Mouse (Mus musculus) kidney, adult 2 months (tissue): ENCODE results near the gene Mrpl37. TPM values are rescaled to one million over a fixed set of nuclear protein-coding genes. Genes with fewer than 3 reads are reported as not detected.
A peak's percentile ranks its signal among the peaks of the same experiment; 100 is the strongest.

Experiments used
- DNase-seq: peaks from one replicate; pipeline ENCODE4 v3.0.0; 2021
- H3K27ac ChIP-seq: fragments of 200-500 bp; 2 replicates; pipeline ENCODE4 v1.5.1; 2012; ENCODE audit warnings: low read depth, low read length, control low read depth, inconsistent platforms; ENCODE audit not compliant: insufficient read depth
- H3K27me3 ChIP-seq: fragments of 200-500 bp; replicated peaks from 2 replicates; pipeline ENCODE4 v1.6.1; 2012; ENCODE audit warnings: mild to moderate bottlenecking, moderate library complexity, low read length, inconsistent platforms; ENCODE audit not compliant: control insufficient read depth, insufficient read depth
- H3K36me3 ChIP-seq: fragments of 200-500 bp; 2 replicates; pipeline ENCODE4 v1.6.1; 2012; ENCODE audit warnings: mild to moderate bottlenecking, moderate library complexity, low read length, inconsistent platforms; ENCODE audit not compliant: control insufficient read depth, insufficient read depth
- H3K4me1 ChIP-seq: fragments of 200-500 bp; 2 replicates; pipeline ENCODE4 v1.6.1; 2011; ENCODE audit warnings: low read length; ENCODE audit not compliant: control insufficient read depth, insufficient read depth
- H3K4me3 ChIP-seq: fragments of 200-500 bp; 2 replicates; pipeline ENCODE4 v1.5.1; 2011; ENCODE audit warnings: mild to moderate bottlenecking, low read depth, low read length, control low read depth; ENCODE audit not compliant: insufficient read depth
- CTCF ChIP-seq: fragments of 200-500 bp; conservative IDR thresholded peaks from 2 replicates; pipeline ENCODE4 v1.5.1; 2011; ENCODE audit warnings: low read depth, mild to moderate bottlenecking, control low read depth, low read length, moderate library complexity, mixed read lengths; ENCODE audit not compliant: insufficient read depth, insufficient read length
- POLR2A ChIP-seq: fragments of 200-500 bp; IDR thresholded peaks from one replicate; pipeline ENCODE4 v1.6.1; 2011; ENCODE audit warnings: low read depth, low read length, control low read depth
- WGBS: fragments of 180-500 bp; shearing (Covaris S2); methylation state at CpG from one replicate; pipeline ENCODE4 v1.1.7; 2018; 5-methylcytosine and 5-hydroxymethylcytosine counted together
- polyA plus RNA-seq: library from polyadenylated mRNA; depleted of rRNA; stranded (reverse); fragments of >200 nt; gene quantifications from 2 replicates; pipeline ENCODE4 v1.2.3, GENCODE M21; 2012

Mrpl37 gene
- polyA plus RNA-seq, 1 experiment = 111 TPM

DNA sequence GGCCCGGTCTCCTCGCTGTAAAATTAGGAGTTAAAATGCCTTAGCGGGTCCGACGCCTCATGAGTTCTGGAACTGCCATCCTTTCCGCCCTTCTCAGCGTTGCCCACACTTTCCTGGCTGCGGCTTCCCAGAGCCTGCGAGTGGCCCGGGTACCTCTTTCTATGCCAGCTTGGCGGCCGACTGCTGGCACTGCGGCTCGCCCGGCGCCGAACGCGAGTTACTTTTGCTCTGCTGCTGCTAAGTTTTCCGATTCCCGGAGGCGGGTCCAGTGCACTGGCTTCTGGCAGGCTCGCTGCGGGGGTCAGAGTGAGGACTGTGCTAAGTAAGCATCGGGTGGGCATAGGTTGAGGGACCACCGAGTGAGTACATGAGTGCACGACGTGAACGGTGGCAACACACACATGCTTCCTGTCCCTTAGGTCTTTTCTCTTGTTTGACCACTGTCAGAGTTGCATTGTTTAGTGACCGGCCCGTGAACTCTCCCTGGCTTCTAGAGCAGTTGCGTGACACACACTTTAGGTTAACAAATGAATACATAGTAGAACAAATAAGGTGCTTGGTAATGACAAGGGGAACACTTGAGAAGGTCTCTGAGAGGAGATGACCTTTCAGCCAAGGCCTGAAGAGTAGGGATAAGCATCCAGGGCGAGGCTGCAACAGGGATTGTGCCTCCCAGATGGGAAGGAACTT, 628 bp upstream of the Mrpl37 start:
- 5% methylated on average over 33 of the region's 33 CpGs for WGBS

DNA sequence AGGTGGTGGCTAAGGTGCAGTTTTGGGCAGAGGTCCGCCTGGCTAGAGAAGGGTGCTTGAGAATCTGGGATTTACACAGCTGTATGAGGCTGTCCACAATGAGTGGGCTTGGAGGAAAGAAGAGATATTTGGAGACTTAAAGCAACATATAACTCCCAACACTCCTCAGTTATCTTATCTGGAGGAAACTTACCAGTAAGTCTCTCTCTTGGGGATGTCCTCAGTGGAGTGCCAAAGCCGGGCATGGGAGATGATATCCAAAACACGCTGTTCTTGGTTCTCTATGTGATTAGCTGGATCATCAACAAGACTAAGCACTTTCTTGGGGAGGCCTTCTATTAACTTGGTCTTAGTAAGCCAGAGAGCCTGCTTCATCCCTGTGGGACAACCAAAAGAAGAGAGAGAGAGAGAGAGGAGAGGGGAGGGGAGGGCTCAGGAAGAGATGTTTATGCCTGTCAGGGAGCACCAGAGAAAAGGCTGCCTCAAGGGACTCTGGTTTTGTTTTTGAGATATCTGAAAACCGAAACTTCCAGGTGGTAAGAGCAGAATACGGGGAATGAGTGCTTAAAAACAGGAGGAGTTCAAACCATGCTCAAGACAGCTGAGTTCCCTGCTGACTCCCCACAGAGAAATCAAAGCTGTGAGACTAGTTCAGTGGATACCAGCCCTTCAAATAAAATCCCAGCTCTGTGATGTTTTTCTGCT, 2.1 kb downstream of the Mrpl37 start:
- Histone ChIP-seq H3K36me3 (no peaks in the 10 kb centered on the region), H3K27ac (no peak overlapping the region), H3K27me3 (no peaks in the 10 kb centered on the region), H3K4me1 (peaks cover 8% of the 10 kb centered on the region; the same call in 1 of the 2 replicates), H3K4me3 (no peak overlapping the region)
- TF ChIP-seq CTCF (no peak), POLR2A (no peak)
- 90% methylated on average over 5 of the region's 5 CpGs for WGBS
- no peak for DNase-seq

More for the DNA sequence above, 628 bp upstream of the Mrpl37 start:
- peak overlapping the region; percentile 41 for H3K27ac ChIP-seq
- TF ChIP-seq CTCF = no peak
- no peak for TF ChIP-seq POLR2A
- H3K4me3 ChIP-seq = peak overlapping the region; percentile 96
- no peaks in the 10 kb centered on the region for H3K27me3 ChIP-seq
- peaks cover 8% of the 10 kb centered on the region; the same call in 1 of the 2 replicates for H3K4me1 ChIP-seq
- H3K36me3 ChIP-seq = no peaks in the 10 kb centered on the region
- DNase-seq = no peak

DNA sequence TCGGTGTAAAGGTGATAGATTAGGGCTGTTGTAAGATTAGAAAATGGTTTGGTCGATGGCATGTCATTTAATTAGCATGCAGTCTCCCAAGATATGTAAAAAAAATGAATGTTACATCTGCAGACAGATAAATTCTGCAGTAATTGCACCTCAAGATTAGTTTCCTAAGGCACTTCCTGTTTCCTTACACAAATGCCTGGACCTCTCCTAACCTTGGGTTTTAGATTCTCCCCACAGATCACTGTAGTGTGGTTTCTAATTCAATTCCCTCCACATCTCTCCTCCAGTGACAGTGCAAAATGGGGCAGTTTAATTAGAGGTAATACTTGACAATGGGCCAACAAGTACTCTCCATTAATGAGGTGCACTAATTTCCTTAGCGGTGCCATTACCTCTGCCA, 3.5 kb downstream of the Mrpl37 start:
- Histone ChIP-seq H3K27ac (no peak overlapping the region), H3K27me3 (no peaks in the 10 kb centered on the region), H3K36me3 (no peaks in the 10 kb centered on the region; the same call in 1 of the 2 replicates), H3K4me3 (no peak overlapping the region), H3K4me1 (peaks cover 8% of the 10 kb centered on the region; the same call in 1 of the 2 replicates)
- 85% methylated on average over 3 of the region's 3 CpGs for WGBS
- TF ChIP-seq CTCF (no peak), POLR2A (no peak)
- no peak for DNase-seq

DNA sequence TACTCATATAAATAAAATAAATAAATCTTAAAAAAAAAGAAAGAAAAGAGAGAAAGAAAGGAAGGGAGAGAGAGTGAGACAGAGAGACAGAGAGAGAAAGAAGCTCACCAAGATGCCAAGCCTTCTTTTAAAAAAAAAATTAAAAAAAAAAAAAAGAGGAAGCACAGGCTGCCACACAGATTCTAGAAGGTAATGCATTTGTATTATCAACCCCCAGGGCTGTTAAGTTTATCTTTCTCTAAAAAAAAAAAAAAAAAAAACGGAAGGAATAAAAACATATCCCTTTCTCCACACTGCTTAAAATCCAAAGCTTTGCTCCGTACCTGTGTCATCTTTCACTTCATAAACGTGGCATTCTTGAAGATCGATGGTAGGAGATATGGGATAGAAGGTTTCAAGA, 5.1 kb downstream of the Mrpl37 start:
- no peak overlapping the region for H3K4me3 ChIP-seq
- DNase-seq = no peak
- H3K4me1 ChIP-seq = peaks cover 8% of the 10 kb centered on the region; the same call in 1 of the 2 replicates
- WGBS = 95% methylated on average over 4 of the region's 4 CpGs
- H3K27ac ChIP-seq = no peak overlapping the region
- no peaks in the 10 kb centered on the region for H3K27me3 ChIP-seq
- no peak for TF ChIP-seq POLR2A
- no peak for TF ChIP-seq CTCF
- H3K36me3 ChIP-seq = no peaks in the 10 kb centered on the region; the same call in 1 of the 2 replicates

DNA sequence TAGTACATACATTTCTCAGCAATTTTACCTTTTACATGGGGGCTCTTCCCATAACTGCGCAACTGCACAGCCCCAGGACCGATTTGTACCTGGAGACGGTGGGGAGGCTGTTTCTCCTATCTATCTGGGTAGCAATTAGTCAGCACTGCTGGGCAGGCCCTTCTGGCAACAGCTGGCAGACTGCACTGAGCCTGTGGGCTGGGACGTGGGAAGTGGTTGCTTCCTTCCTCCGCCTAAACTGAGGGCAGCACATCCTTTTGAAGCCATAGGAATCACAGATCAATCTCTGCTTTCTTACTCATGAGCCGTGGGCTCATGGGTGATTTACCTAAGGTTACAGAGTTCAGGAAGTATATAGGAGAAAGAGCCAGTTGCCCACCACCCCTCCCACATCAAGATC, 7.9 kb downstream of the Mrpl37 start:
- no peaks in the 10 kb centered on the region for H3K4me1 ChIP-seq
- no peak overlapping the region for H3K4me3 ChIP-seq
- no peaks in the 10 kb centered on the region for H3K27me3 ChIP-seq
- no peak overlapping the region for H3K27ac ChIP-seq
- H3K36me3 ChIP-seq = no peaks in the 10 kb centered on the region; the same call in 1 of the 2 replicates
- TF ChIP-seq POLR2A (no peak), CTCF (no peak)
- no peak for DNase-seq
- 77% methylated on average over 6 of the region's 6 CpGs for WGBS

DNA sequence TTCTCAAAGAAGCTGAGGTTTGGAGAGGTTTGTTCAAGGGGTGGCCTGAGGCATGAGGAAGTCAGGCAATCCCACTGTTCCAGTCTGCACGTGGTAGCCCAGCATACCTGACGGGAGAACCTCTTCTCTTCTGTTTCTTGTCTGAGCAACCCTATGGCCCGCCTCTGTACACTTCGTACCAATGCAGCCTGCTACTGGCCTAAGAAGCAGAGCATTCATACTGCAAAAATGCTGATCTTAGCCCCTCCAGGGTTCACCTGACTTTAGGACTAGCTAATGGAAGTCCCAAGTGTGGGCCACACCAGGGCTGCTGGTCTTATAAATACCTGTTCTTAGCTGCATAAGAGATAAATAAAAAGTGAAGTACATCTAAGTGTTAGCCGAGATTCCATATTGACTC, 8.3 kb downstream of the Mrpl37 start:
- peak; percentile 58 for DNase-seq
- Histone ChIP-seq H3K36me3 (no peaks in the 10 kb centered on the region; the same call in 1 of the 2 replicates), H3K27ac (no peak overlapping the region), H3K4me3 (no peak overlapping the region), H3K4me1 (no peaks in the 10 kb centered on the region), H3K27me3 (no peaks in the 10 kb centered on the region)
- 89% methylated on average over 5 of the region's 5 CpGs for WGBS
- TF ChIP-seq POLR2A (no peak), CTCF (no peak)

DNA sequence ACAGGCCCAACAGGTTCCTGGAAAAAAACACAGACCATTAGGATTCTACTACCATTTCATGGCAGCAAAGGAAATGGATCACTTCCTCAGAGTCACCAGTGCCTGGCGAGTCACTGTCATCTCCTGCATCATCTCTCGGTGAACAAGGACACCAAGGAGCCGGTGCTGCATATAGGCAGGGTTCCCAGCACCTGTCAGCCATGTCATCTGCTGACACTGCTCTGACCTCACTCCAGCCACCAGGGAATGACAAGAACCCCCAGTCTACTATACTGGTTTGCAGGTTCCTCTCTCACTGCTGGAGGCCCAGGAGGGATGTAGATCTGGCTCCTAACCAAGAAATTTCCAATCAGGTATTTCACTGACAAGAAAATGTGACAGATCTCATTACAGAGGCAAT, 10.6 kb downstream of the Mrpl37 start:
- 74% methylated on average over 3 of the region's 3 CpGs for WGBS
- TF ChIP-seq CTCF (no peak), POLR2A (no peak)
- no peak overlapping the region for H3K27ac ChIP-seq
- H3K4me1 ChIP-seq = no peaks in the 10 kb centered on the region
- DNase-seq = no peak
- no peaks in the 10 kb centered on the region for H3K27me3 ChIP-seq
- no peak overlapping the region for H3K4me3 ChIP-seq
- H3K36me3 ChIP-seq = no peaks in the 10 kb centered on the region; the same call in 1 of the 2 replicates
